Mouse (Mus musculus) R1 (cell line): ENCODE measurements around the gene Got2.

Experiments
- DNase-seq: peaks from one replicate; pipeline ENCODE4 v3.0.0-alpha.2; 2018; ENCODE audit warnings: low read depth, low spot score

Gene Got2

DNA sequence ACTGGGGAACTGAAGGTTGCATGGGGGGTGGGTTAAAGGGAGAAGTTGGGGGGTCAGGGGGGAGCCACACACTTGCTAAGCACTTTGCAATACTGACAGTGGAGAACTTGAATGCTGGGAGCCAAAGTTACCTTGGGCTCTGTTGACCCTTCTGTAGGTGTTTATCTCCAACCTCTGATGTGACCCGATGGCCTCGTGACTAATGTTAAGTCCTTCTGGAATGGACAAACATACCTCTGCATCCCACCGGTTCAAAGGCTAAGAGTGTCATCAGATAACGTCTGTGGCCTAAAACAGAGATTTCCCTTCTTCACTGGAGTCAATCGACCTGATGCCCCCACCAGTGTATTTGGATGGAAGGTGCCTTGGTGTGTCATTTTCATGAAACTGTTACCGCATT is 67.1 kb downstream of the Got2 start:
- DNase-seq = no peak

DNA sequence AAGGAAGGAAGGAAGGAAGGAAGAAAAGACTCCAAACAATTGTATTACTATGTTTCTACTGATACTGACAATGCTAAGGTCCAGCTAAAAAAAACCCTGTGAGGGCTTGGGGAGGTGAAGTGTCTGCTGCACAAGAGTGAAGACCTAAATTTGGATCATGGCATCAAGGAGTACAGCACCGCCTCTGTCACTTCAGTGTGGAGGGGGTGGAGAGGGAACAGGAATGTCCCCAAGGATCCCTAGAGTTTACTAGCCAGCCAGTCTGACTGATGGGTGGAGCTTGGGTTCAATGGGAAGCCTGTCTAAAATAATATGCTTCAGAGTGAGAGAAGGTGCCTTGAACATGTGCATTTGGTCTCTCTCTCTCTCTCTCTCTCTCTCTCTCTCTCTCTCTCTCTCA is 70.1 kb downstream of the Got2 start:
- no peak for DNase-seq

DNA sequence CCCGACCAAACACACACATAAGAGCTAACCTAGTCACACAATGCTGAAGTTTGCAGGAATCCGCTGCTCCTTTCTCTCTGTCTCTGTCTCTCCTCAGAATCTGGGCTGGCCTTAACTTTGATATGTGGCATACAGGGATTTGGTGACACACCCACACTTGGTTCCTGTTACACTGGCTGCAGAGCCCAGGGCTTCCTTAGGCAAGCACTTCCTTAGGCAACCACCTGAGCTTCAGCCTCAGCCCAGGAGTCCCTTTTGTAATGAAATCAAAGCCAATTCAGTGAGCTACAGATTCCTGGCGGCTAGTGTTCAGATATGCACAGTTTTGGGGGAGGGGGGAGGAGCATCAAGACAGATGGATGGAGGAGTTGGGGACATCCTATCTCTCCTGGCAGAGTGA is 70.8 kb downstream of the Got2 start:
- DNase-seq = peak; percentile 94

DNA sequence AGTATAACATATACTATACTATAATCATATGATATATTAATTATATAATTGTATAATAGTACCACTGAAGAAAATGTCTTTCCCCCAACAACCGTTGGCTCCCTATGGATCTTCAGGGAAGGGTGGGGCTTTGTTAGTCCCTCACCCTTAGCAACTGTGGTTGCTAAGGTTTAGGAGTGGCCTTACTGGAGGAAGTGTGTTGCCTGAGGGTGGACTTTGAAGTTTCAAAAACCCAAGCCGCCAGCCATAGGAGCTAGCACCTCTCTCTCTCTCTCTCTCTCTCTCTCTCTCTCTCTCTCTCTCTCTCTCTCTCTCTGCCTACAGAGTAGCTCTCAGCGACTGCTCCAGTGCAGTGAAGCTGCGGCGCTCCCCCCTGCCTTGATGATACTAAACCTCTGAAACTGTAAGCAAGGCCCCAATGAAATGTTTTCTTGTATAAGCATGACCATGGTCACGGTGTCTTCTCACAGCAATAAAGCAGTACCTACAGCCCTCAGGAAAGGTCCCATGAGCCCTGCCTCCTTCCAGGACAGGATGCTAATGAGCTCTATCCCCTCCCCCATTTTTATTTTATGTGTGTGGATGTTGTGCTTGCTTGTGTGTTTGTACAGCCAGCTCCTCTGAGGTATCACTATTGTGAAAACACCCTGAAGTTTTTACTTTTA is 72.2 kb downstream of the Got2 start:
- DNase-seq = peak; percentile 88
